Mouse (Mus musculus) MEL (cell line): ENCODE results near the gene Fam19a1.

Experiments used
- CTCF ChIP-seq, 3 experiments: IDR thresholded peaks in 2 of 3; conservative IDR thresholded peaks in 1 of 3; 2 replicates each; pipeline ENCODE4 v1.5.1; 2011 to 2012; ENCODE audit warnings: low read length in 3 of 3, low read depth in 2 of 3, mild to moderate bottlenecking in 2 of 3, improper control_type of control experiment in 1 of 3, inconsistent platforms in 1 of 3, mixed read lengths in 1 of 3, moderate library complexity in 1 of 3; ENCODE audit not compliant: control insufficient read depth in 1 of 3, insufficient read depth in 1 of 3, poor library complexity in 1 of 3, severe bottlenecking in 1 of 3
- ETS1 ChIP-seq: IDR thresholded peaks from 2 replicates; pipeline ENCODE4 v1.6.1; 2012; ENCODE audit warnings: low read depth, mild to moderate bottlenecking, inconsistent platforms, low read length, improper control_type of control experiment, moderate library complexity
- NELFE ChIP-seq: IDR thresholded peaks from 2 replicates; pipeline ENCODE4 v1.6.1; 2011; ENCODE audit warnings: low read depth, low read length, improper control_type of control experiment
- ZKSCAN1 ChIP-seq: IDR thresholded peaks from 2 replicates; pipeline ENCODE4 v1.6.1; 2012; ENCODE audit warnings: low read depth, mild to moderate bottlenecking, inconsistent platforms, low read length, improper control_type of control experiment, moderate library complexity

DNA sequence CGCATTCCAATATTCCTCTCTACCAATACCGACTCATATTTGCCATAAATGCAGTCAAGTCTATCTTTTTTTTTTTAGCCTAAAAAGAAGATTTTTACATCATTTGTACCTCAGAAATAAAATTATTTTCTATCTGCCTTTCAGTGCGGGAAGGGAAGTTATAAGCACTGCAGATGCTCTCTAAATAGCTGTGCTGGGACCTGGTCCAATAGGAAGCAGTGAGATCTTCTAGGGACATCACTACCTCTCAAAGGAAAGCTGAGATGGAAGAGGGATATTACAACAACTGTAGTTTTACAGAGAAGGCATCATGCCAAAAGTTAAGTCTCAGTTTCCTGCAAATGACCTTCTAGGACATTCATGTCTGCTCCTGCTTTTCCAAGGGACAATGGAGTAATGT, 256.6 kb downstream of the Fam19a1 start:
- no peak for TF ChIP-seq ZKSCAN1
- no peak for TF ChIP-seq ETS1
- no peak for TF ChIP-seq CTCF (IDR thresholded peaks at IDR 0.05 in 2 of 3, conservative IDR thresholded peaks at IDR 0.05 in 1 of 3; ENCODE audit: control insufficient read depth in 1 of 3, insufficient read depth in 1 of 3, low read depth in 2 of 3, low read length in 3 of 3, poor library complexity in 1 of 3, severe bottlenecking in 1 of 3)
- TF ChIP-seq NELFE, result no peak
